Mouse (Mus musculus) liver, embryonic 16.5 days (tissue): Measurements from ENCODE around the gene Trmt10a. TPM values are rescaled to one million over a fixed set of nuclear protein-coding genes. Genes with fewer than 3 reads are reported as not detected.

Experiments
- ATAC-seq: fragments of 200-750 bp; cut with Nextera tagmentation; 2 replicates; pipeline ENCODE4 v1.8.0; 2017; ENCODE audit warnings: low read depth, mild to moderate bottlenecking, moderate number of reproducible peaks, moderate library complexity
- H3K27ac ChIP-seq: fragments of 300-500 bp; sonication (generic); 2 replicates; pipeline ENCODE4 v1.5.1; 2014; ENCODE audit warnings: mild to moderate bottlenecking, low read length
- H3K27me3 ChIP-seq: fragments of 300-500 bp; sonication (generic); 2 replicates; pipeline ENCODE4 v1.6.1; 2014; ENCODE audit warnings: low read depth, low read length, mixed read lengths; ENCODE audit not compliant: control insufficient read depth, insufficient read depth
- H3K36me3 ChIP-seq: fragments of 300-500 bp; sonication (generic); 2 replicates; pipeline ENCODE4 v1.6.1; 2014; ENCODE audit warnings: mild to moderate bottlenecking; ENCODE audit not compliant: control insufficient read depth, insufficient read depth
- H3K4me1 ChIP-seq: fragments of 300-500 bp; sonication (generic); 2 replicates; pipeline ENCODE4 v1.6.1; 2014; ENCODE audit warnings: low read depth, low read length, mixed read lengths; ENCODE audit not compliant: control insufficient read depth
- H3K4me2 ChIP-seq: fragments of 300-500 bp; sonication (generic); 2 replicates; pipeline ENCODE4 v1.6.1; 2014; ENCODE audit warnings: low read depth, low read length, mixed read lengths
- H3K4me3 ChIP-seq: fragments of 300-500 bp; sonication (generic); 2 replicates; pipeline ENCODE4 v1.5.1; 2014; ENCODE audit warnings: low read depth, mild to moderate bottlenecking, low read length
- H3K9ac ChIP-seq: fragments of 300-500 bp; sonication (generic); 2 replicates; pipeline ENCODE4 v1.6.1; 2014; ENCODE audit warnings: low read depth, low read length
- H3K9me3 ChIP-seq: fragments of 300-500 bp; sonication (generic); replicated peaks from 2 replicates; pipeline ENCODE4 v1.6.1; 2016; ENCODE audit warnings: low read length; ENCODE audit not compliant: control insufficient read depth
- WGBS: fragments of 180-500 bp; shearing (Covaris S2); extraction: QIAGEN DNeasy Blood & Tissue Kit; methylation state at CpG from one replicate; pipeline ENCODE4 v1.1.7; 2014; ENCODE audit not compliant: insufficient replicate concordance; 5-methylcytosine and 5-hydroxymethylcytosine counted together
- polyA plus RNA-seq: library from polyadenylated mRNA; unstranded; fragments of >200 nt; fragmentation: Nextera tagmentation; extraction: Ambion mirVana; gene quantifications from 2 replicates; pipeline ENCODE4 v1.2.1, GENCODE M21; 2015

The Trmt10a gene
- polyA plus RNA-seq, result 4.5 and 4.8 TPM in 2 replicates

GRCm38 (mm10) chr3:138143315-138144059 is at the start of gene Trmt10a:
Gene Trmt10a (plus strand): TSS chr3:138143448.
- Histone ChIP-seq H3K9me3 (no peaks in the 10 kb centered on the region), H3K27me3 (no peaks in the 10 kb centered on the region), H3K36me3 (no peaks in the 10 kb centered on the region), H3K27ac (peak within 1 kb of the TSS; percentile 97), H3K9ac (peak within 1 kb of the TSS; percentile 79), H3K4me3 (peak within 1 kb of the TSS; percentile 79), H3K4me1 (no peaks in the 10 kb centered on the region; the same call in 1 of the 2 replicates), H3K4me2 (peak within 1 kb of the TSS; percentile 93)
- under 1% methylated on average over 70 of the region's 70 CpGs for WGBS
- ATAC-seq, result peak; percentile 94

- ATAC-seq, result no peak
- Histone ChIP-seq H3K9ac (no peak overlapping the region), H3K4me3 (no peak overlapping the region), H3K27me3 (no peaks in the 10 kb centered on the region), H3K4me2 (no peak overlapping the region), H3K4me1 (no peaks in the 10 kb centered on the region), H3K36me3 (no peaks in the 10 kb centered on the region), H3K9me3 (no peaks in the 10 kb centered on the region), H3K27ac (no peak overlapping the region)
- WGBS, result 52% methylated on average over 3 of the region's 3 CpGs
Observed at GRCm38 (mm10) chr3:138095301-138095700, 47.9 kb upstream of the Trmt10a start.

- 66% methylated on average over 10 of the region's 10 CpGs for WGBS
- no peaks in the 10 kb centered on the region for H3K27me3 ChIP-seq
- H3K4me3 ChIP-seq, result no peak overlapping the region
- H3K4me2 ChIP-seq, result no peak overlapping the region
- H3K9ac ChIP-seq, result no peak overlapping the region
- H3K36me3 ChIP-seq, result no peaks in the 10 kb centered on the region
- H3K9me3 ChIP-seq, result no peaks in the 10 kb centered on the region
- H3K27ac ChIP-seq, result no peak overlapping the region
- ATAC-seq, result no peak
- no peaks in the 10 kb centered on the region for H3K4me1 ChIP-seq
Observed at GRCm38 (mm10) chr3:138095718-138096117, 47.5 kb upstream of the Trmt10a start.

- H3K36me3 ChIP-seq, result no peaks in the 10 kb centered on the region
- 66% methylated on average over 19 of the region's 19 CpGs for WGBS
- ATAC-seq, result peak; percentile 32; the same call in 1 of the 2 replicates
Observed at GRCm38 (mm10) chr3:138096263-138097028, 46.8 kb upstream of the Trmt10a start.

GRCm38 (mm10) chr3:138097718-138098117 is 45.5 kb upstream of the Trmt10a start:
- no peaks in the 10 kb centered on the region for H3K4me1 ChIP-seq
- ATAC-seq, result no peak

More at GRCm38 (mm10) chr3:138096263-138097028, 46.8 kb upstream of the Trmt10a start:
- no peaks in the 10 kb centered on the region for H3K9me3 ChIP-seq
- no peak overlapping the region for H3K4me2 ChIP-seq
- H3K9ac ChIP-seq, result no peak overlapping the region
- H3K27me3 ChIP-seq, result no peaks in the 10 kb centered on the region
- H3K4me1 ChIP-seq, result no peaks in the 10 kb centered on the region
- no peak overlapping the region for H3K4me3 ChIP-seq
- no peak overlapping the region for H3K27ac ChIP-seq

GRCm38 (mm10) chr3:138101936-138102335 is 41.3 kb upstream of the Trmt10a start:
- H3K9ac ChIP-seq, result no peak overlapping the region
- no peak for ATAC-seq
- H3K4me3 ChIP-seq, result no peak overlapping the region
- no peak overlapping the region for H3K4me2 ChIP-seq
- H3K36me3 ChIP-seq, result no peaks in the 10 kb centered on the region; the same call in 1 of the 2 replicates
- H3K4me1 ChIP-seq, result no peaks in the 10 kb centered on the region
- no peaks in the 10 kb centered on the region for H3K9me3 ChIP-seq
- H3K27me3 ChIP-seq, result no peaks in the 10 kb centered on the region
- no peak overlapping the region for H3K27ac ChIP-seq
- WGBS, result 65% methylated on average over 4 of the region's 4 CpGs

More at GRCm38 (mm10) chr3:138097718-138098117, 45.5 kb upstream of the Trmt10a start:
- Histone ChIP-seq H3K27me3 (no peaks in the 10 kb centered on the region), H3K4me3 (no peak overlapping the region), H3K9me3 (no peaks in the 10 kb centered on the region), H3K36me3 (no peaks in the 10 kb centered on the region), H3K9ac (no peak overlapping the region), H3K4me2 (no peak overlapping the region), H3K27ac (no peak overlapping the region)
- 50% methylated on average over 1 of the region's 1 CpGs for WGBS

- H3K4me2 ChIP-seq, result no peak overlapping the region
- no peak overlapping the region for H3K9ac ChIP-seq
- no peaks in the 10 kb centered on the region for H3K27me3 ChIP-seq
- no peak overlapping the region for H3K27ac ChIP-seq
- H3K36me3 ChIP-seq, result no peaks in the 10 kb centered on the region; the same call in 1 of the 2 replicates
- no peaks in the 10 kb centered on the region for H3K9me3 ChIP-seq
- H3K4me1 ChIP-seq, result no peaks in the 10 kb centered on the region
- ATAC-seq, result no peak
- 64% methylated on average over 4 of the region's 4 CpGs for WGBS
- no peak overlapping the region for H3K4me3 ChIP-seq
Observed at GRCm38 (mm10) chr3:138103690-138104089, 39.6 kb upstream of the Trmt10a start.

- 59% methylated on average over 5 of the region's 5 CpGs for WGBS
Observed at GRCm38 (mm10) chr3:138105056-138105455, 38.2 kb upstream of the Trmt10a start.

GRCm38 (mm10) chr3:138106887-138107286 is 36.4 kb upstream of the Trmt10a start:
- Histone ChIP-seq H3K27ac (no peak overlapping the region), H3K36me3 (no peaks in the 10 kb centered on the region; the same call in none of the 2 replicates)
- 80% methylated on average over 10 of the region's 10 CpGs for WGBS

More at GRCm38 (mm10) chr3:138105056-138105455, 38.2 kb upstream of the Trmt10a start:
- Histone ChIP-seq H3K27me3 (no peaks in the 10 kb centered on the region), H3K4me1 (no peaks in the 10 kb centered on the region), H3K27ac (no peak overlapping the region), H3K9ac (no peak overlapping the region), H3K36me3 (no peaks in the 10 kb centered on the region; the same call in 1 of the 2 replicates), H3K4me2 (no peak overlapping the region), H3K4me3 (no peak overlapping the region), H3K9me3 (no peaks in the 10 kb centered on the region)
- ATAC-seq, result no peak

More at GRCm38 (mm10) chr3:138106887-138107286, 36.4 kb upstream of the Trmt10a start:
- H3K9me3 ChIP-seq, result no peaks in the 10 kb centered on the region
- no peak overlapping the region for H3K9ac ChIP-seq
- no peaks in the 10 kb centered on the region for H3K4me1 ChIP-seq
- H3K27me3 ChIP-seq, result no peaks in the 10 kb centered on the region
- H3K4me2 ChIP-seq, result no peak overlapping the region
- H3K4me3 ChIP-seq, result no peak overlapping the region
- ATAC-seq, result peak; percentile 54
